Mouse (Mus musculus): Measurements from ENCODE around the gene Mmp24.

Mmp24 gene

GRCm38 (mm10) chr2:155775685-155776263 lies 632 bp downstream of the Mmp24 start:
- DNase-seq (ENCODE audit: low spot score) = peak; percentile 72

- DNase-seq (ENCODE audit: low spot score) = no peak
These were observed 1.9 kb downstream of the Mmp24 start for GRCm38 (mm10) chr2:155776824-155777687.

- no peak for DNase-seq (ENCODE audit: low spot score)
These were observed 2.5 kb downstream of the Mmp24 start for GRCm38 (mm10) chr2:155777688-155777985.

GRCm38 (mm10) chr2:155778004-155778403 lies 2.9 kb downstream of the Mmp24 start:
- DNase-seq (ENCODE audit: low spot score) = no peak

- DNase-seq (ENCODE audit: low spot score) = no peak
These were observed 3.9 kb downstream of the Mmp24 start for GRCm38 (mm10) chr2:155779066-155779465.

GRCm38 (mm10) chr2:155779506-155779905 lies 4.4 kb downstream of the Mmp24 start:
- DNase-seq (ENCODE audit: low spot score) = no peak

- DNase-seq (ENCODE audit: low spot score) = no peak
These were observed 9.4 kb downstream of the Mmp24 start for GRCm38 (mm10) chr2:155784534-155784933.

- DNase-seq (ENCODE audit: low spot score) = no peak
These were observed 11.8 kb downstream of the Mmp24 start for GRCm38 (mm10) chr2:155786905-155787304.

- no peak for DNase-seq (ENCODE audit: low spot score)
These were observed 13.1 kb downstream of the Mmp24 start for GRCm38 (mm10) chr2:155787949-155788931.

- DNase-seq (ENCODE audit: low spot score) = no peak
These were observed 17.8 kb downstream of the Mmp24 start for GRCm38 (mm10) chr2:155792899-155793298.

- no peak for DNase-seq (ENCODE audit: low spot score)
These were observed 19.7 kb downstream of the Mmp24 start for GRCm38 (mm10) chr2:155794674-155795445.

GRCm38 (mm10) chr2:155798613-155799012 lies 23.5 kb downstream of the Mmp24 start:
- DNase-seq (ENCODE audit: low spot score) = no peak

- no peak for DNase-seq (ENCODE audit: low spot score)
These were observed 27.6 kb downstream of the Mmp24 start for GRCm38 (mm10) chr2:155802761-155803160.

- no peak for DNase-seq (ENCODE audit: low spot score)
These were observed 28.9 kb downstream of the Mmp24 start for GRCm38 (mm10) chr2:155804053-155804452.

- DNase-seq (ENCODE audit: low spot score) = no peak
These were observed 30.2 kb downstream of the Mmp24 start for GRCm38 (mm10) chr2:155805231-155805924.

GRCm38 (mm10) chr2:155805925-155806255 lies 30.7 kb downstream of the Mmp24 start:
- DNase-seq (ENCODE audit: low spot score) = no peak

GRCm38 (mm10) chr2:155806548-155806947 lies 31.4 kb downstream of the Mmp24 start:
- DNase-seq (ENCODE audit: low spot score) = no peak

GRCm38 (mm10) chr2:155807408-155807807 lies 32.3 kb downstream of the Mmp24 start:
- DNase-seq (ENCODE audit: low spot score) = no peak

GRCm38 (mm10) chr2:155809620-155810019 lies 34.5 kb downstream of the Mmp24 start:
- DNase-seq (ENCODE audit: low spot score) = no peak

GRCm38 (mm10) chr2:155811821-155812396 lies 36.8 kb downstream of the Mmp24 start:
- peak; percentile 88 for DNase-seq (ENCODE audit: low spot score)

- no peak for DNase-seq (ENCODE audit: low spot score)
These were observed 37.5 kb downstream of the Mmp24 start for GRCm38 (mm10) chr2:155812637-155813036.
